Mouse (Mus musculus): ENCODE measurements around the gene Smarcb1. TPM values are rescaled to one million over a fixed set of nuclear protein-coding genes. Genes with fewer than 3 reads are reported as not detected.

The Smarcb1 gene
- polyA plus RNA-seq, 1 experiment from 2014 or later: 264 TPM

GRCm38 (mm10) chr10:75853452-75853851 is 68.0 kb downstream of the Smarcb1 start:
- H3K9ac ChIP-seq (replicated peaks): no peak overlapping the region
- no peak overlapping the region for H3K4me2 ChIP-seq
- no peaks in the 10 kb centered on the region for H3K9me3 ChIP-seq
- no peaks in the 10 kb centered on the region for H3K27me3 ChIP-seq
- no peak overlapping the region for H3K4me3 ChIP-seq (replicated peaks)
- peaks cover 21% of the 10 kb centered on the region for H3K36me3 ChIP-seq
- WGBS: 38% methylated on average over 10 of the region's 10 CpGs
- H3K27ac ChIP-seq: no peak overlapping the region
- no peak for ATAC-seq (ENCODE audit: insufficient number of reproducible peaks, insufficient read depth, low FRiP score, low TSS enrichment, low read depth)
- peaks cover 23% of the 10 kb centered on the region for H3K4me1 ChIP-seq (replicated peaks)

DNA sequence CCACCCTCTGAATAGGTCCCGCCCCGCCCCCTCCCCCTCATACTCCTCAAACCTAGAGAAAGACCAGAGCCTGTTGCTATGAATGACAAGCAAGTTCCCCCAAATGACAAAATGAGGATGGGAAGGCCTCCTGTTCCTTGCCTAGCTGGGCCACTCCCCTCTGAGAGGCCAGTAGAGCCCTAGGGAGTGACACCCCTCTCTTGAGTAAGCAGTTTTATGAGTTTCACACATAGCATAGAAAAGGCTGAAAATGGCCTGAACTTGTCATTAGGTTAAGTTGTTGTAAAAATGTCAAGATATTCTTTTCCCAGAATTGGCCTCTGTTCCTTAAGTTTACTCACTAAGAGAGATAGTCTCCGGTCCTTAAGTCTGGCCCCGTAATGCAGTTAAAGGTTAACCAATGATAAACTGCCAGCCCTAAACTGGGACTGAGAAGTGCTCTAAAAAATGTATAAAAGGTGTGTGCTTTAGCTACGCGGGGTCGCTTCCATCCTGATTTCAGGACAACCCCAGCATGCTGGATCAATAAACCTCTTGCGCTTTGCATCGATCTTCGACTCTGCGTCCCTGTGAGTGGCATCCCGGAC is 68.8 kb downstream of the Smarcb1 start:
- WGBS: 93% methylated on average over 12 of the region's 12 CpGs
- peaks cover 12% of the 10 kb centered on the region for H3K36me3 ChIP-seq
- no peaks in the 10 kb centered on the region for H3K27me3 ChIP-seq

DNA sequence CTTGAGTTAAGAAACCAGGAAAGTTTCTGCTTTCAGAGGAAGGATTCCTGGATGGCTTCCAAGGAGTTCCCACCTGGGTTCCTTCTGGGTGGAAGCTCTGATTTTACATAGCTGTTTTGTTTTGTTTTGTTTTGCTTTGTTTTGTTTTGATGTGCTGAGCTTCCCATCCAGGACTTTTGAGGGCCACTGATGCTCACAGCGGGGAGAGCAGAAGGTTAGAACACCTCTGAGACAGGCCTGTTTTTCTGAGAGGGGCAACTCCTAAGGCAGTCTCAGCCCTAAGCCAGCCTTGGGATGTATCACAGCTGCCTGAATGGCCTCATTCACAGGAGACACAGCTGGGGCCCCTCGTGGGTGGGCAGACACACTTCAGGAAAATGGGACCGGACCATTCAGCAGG is 69.7 kb downstream of the Smarcb1 start:
- Histone ChIP-seq H3K4me3 (replicated peaks) (no peak overlapping the region), H3K9me3 (no peaks in the 10 kb centered on the region), H3K9ac (replicated peaks) (no peak overlapping the region), H3K27ac (no peak overlapping the region), H3K36me3 (peaks cover 3% of the 10 kb centered on the region; the same call in 1 of the 2 replicates), H3K27me3 (no peaks in the 10 kb centered on the region), H3K4me1 (replicated peaks) (peaks cover 13% of the 10 kb centered on the region; the same call in 1 of the 2 replicates), H3K4me2 (no peak overlapping the region)
- 49% methylated on average over 3 of the region's 3 CpGs for WGBS
- no peak for ATAC-seq (ENCODE audit: insufficient number of reproducible peaks, insufficient read depth, low FRiP score, low TSS enrichment, low read depth)

More for the DNA sequence above, 68.8 kb downstream of the Smarcb1 start:
- no peak overlapping the region for H3K27ac ChIP-seq
- H3K4me1 ChIP-seq (replicated peaks): peaks cover 16% of the 10 kb centered on the region
- ATAC-seq (ENCODE audit: insufficient number of reproducible peaks, insufficient read depth, low FRiP score, low TSS enrichment, low read depth): no peak
- H3K9me3 ChIP-seq: no peaks in the 10 kb centered on the region
- no peak overlapping the region for H3K4me3 ChIP-seq (replicated peaks)
- H3K9ac ChIP-seq (replicated peaks): no peak overlapping the region
- H3K4me2 ChIP-seq: no peak overlapping the region

- Histone ChIP-seq H3K36me3 (no peaks in the 10 kb centered on the region), H3K9me3 (no peaks in the 10 kb centered on the region), H3K4me1 (replicated peaks) (peaks cover 13% of the 10 kb centered on the region; the same call in 1 of the 2 replicates), H3K27ac (no peak overlapping the region), H3K4me2 (no peak overlapping the region), H3K9ac (replicated peaks) (no peak overlapping the region), H3K4me3 (replicated peaks) (no peak overlapping the region), H3K27me3 (no peaks in the 10 kb centered on the region)
- no peak for ATAC-seq (ENCODE audit: insufficient number of reproducible peaks, insufficient read depth, low FRiP score, low TSS enrichment, low read depth)
- 8% methylated on average over 6 of the region's 6 CpGs for WGBS
These were observed 70.3 kb downstream of the Smarcb1 start for GRCm38 (mm10) chr10:75851076-75851475.

DNA sequence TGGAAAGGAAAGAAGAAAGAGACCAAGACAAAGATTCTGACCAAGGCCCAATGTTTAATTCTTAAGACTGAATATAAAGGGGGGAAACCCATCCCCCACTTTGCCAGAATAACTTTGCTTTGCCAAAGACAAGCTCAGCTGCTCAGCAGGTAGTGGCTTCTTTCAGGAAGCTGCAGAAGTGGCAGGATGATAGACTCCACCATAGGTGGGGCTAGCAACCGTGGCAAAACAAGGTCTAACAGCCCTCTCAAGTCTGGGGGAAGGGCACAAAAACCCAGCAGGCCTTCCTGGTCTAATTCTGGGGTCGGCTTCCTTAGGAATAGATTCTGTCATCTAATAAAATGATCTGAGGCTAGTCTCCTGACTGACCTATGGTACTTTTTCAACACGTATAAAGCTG is 73.0 kb downstream of the Smarcb1 start:
- 28% methylated on average over 3 of the region's 3 CpGs for WGBS
- H3K27ac ChIP-seq: no peak overlapping the region

More for the DNA sequence above, 73.0 kb downstream of the Smarcb1 start:
- H3K36me3 ChIP-seq: no peaks in the 10 kb centered on the region
- no peak overlapping the region for H3K4me2 ChIP-seq
- H3K4me3 ChIP-seq (replicated peaks): no peak overlapping the region
- H3K27me3 ChIP-seq: no peaks in the 10 kb centered on the region
- H3K4me1 ChIP-seq (replicated peaks): peaks cover 13% of the 10 kb centered on the region; the same call in 1 of the 2 replicates
- no peak overlapping the region for H3K9ac ChIP-seq (replicated peaks)
- ATAC-seq (ENCODE audit: insufficient number of reproducible peaks, insufficient read depth, low FRiP score, low TSS enrichment, low read depth): no peak
- H3K9me3 ChIP-seq: no peaks in the 10 kb centered on the region

Other genes with a start within 250 kb of the Smarcb1 start
- gene Cabin1, start 157.3 kb downstream of the Smarcb1 start, polyA plus RNA-seq (2016; fragmentation: Nextera tagmentation; extraction: Ambion mirVana): 27.2 and 29.3 TPM in 2 replicates
- 104 and 112 TPM in 2 replicates for gene Ddt, start 148.2 kb downstream of the Smarcb1 start, polyA plus RNA-seq (2016; fragmentation: Nextera tagmentation; extraction: Ambion mirVana)
- 0.35 TPM in 1 of 2 replicates, not detected in the other for gene Gm20441, start 140.7 kb downstream of the Smarcb1 start, polyA plus RNA-seq (2016; fragmentation: Nextera tagmentation; extraction: Ambion mirVana)
- 9.2 and 9.4 TPM in 2 replicates for gene Gstt3, start 140.2 kb downstream of the Smarcb1 start, polyA plus RNA-seq (2016; fragmentation: Nextera tagmentation; extraction: Ambion mirVana)
- 9.2 and 9.8 TPM in 2 replicates for gene Gstt1, start 123.0 kb downstream of the Smarcb1 start, polyA plus RNA-seq (2016; fragmentation: Nextera tagmentation; extraction: Ambion mirVana)
- not detected in 2 replicates for gene Gstt4, start 99.1 kb downstream of the Smarcb1 start, polyA plus RNA-seq (2016; fragmentation: Nextera tagmentation; extraction: Ambion mirVana)
- 9.7 and 11.1 TPM in 2 replicates for gene Gstt2, start 84.2 kb downstream of the Smarcb1 start, polyA plus RNA-seq (2016; fragmentation: Nextera tagmentation; extraction: Ambion mirVana)
- 1,855 and 1,928 TPM in 2 replicates for gene Mif, start 61.4 kb downstream of the Smarcb1 start, polyA plus RNA-seq (2016; fragmentation: Nextera tagmentation; extraction: Ambion mirVana)
- 3.5 and 3.9 TPM in 2 replicates for gene Derl3, start 28.2 kb downstream of the Smarcb1 start, polyA plus RNA-seq (2016; fragmentation: Nextera tagmentation; extraction: Ambion mirVana)
- 5.5 and 8.0 TPM in 2 replicates for gene Chchd10, start 11.5 kb upstream of the Smarcb1 start, polyA plus RNA-seq (2016; fragmentation: Nextera tagmentation; extraction: Ambion mirVana)
- 96.8 and 107 TPM in 2 replicates for gene Mmp11, start 14.9 kb upstream of the Smarcb1 start, polyA plus RNA-seq (2016; fragmentation: Nextera tagmentation; extraction: Ambion mirVana)
- gene Gm867, start 19.1 kb upstream of the Smarcb1 start, polyA plus RNA-seq (2016; fragmentation: Nextera tagmentation; extraction: Ambion mirVana): 0.32 and 0.50 TPM in 2 replicates
- 0.50 and 0.71 TPM in 2 replicates for gene Vpreb3, start 21.4 kb upstream of the Smarcb1 start, polyA plus RNA-seq (2016; fragmentation: Nextera tagmentation; extraction: Ambion mirVana)
- not detected in 2 replicates for gene Gm5134, start 32.9 kb upstream of the Smarcb1 start, polyA plus RNA-seq (2016; fragmentation: Nextera tagmentation; extraction: Ambion mirVana)
- 28.5 and 35.2 TPM in 2 replicates for gene Zfp280b, start 111.0 kb upstream of the Smarcb1 start, polyA plus RNA-seq (2016; fragmentation: Nextera tagmentation; extraction: Ambion mirVana)
- gene Slc5a4b, start 189.3 kb upstream of the Smarcb1 start, polyA plus RNA-seq (2016; fragmentation: Nextera tagmentation; extraction: Ambion mirVana): not detected in 2 replicates
- not detected in 2 replicates for gene Slc5a4a, start 225.8 kb upstream of the Smarcb1 start, polyA plus RNA-seq (2016; fragmentation: Nextera tagmentation; extraction: Ambion mirVana)

Data from limb, embryonic 12.5 days (tissue).